Mouse (Mus musculus): ENCODE measurements around the gene 0610040J01Rik. TPM values are rescaled to one million over a fixed set of nuclear protein-coding genes. Genes with fewer than 3 reads are reported as not detected.

Gene 0610040J01Rik
- 1.2 and 7.1 TPM in 2 replicates for polyA plus RNA-seq (2016; fragmentation: Nextera tagmentation; extraction: Ambion mirVana)

DNA sequence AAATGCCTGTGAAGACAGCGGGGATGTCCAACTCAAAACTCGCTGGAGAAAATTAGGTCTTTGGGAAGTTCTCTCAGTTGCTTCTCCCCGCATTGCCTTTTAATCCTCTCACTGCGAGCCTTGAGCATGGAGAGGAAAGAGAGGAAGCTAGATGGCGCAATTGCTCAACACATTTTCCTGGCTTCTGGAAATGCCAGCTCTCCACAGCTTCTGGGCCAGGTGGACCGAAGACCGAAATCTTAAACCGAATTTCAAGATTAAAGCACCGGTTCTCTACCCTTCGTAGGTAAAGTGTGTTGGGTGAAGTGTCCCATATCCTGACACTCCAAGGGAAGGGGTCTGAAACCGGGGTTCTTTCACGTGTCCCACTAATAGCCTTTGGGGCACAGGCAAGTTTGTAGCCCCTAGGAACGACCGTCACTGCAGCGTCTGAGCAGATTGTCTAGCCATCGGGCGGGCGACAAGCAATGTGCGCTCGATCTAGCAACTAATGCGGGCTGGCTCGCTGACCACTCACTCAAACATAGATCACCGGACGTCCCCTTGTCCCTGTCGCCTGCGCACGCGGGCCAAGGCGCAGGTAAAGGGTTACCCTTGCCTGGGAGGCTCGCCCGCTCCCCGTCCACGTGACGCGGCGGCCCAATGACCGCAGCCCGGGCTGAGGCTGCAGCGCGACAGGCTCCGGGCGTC, at the start of gene 0610040J01Rik:
Gene 0610040J01Rik, plus strand, starts transcription at position 545 of the 690 bp plus-strand sequence.
- peak within 1 kb of the TSS; percentile 73 for H3K27ac ChIP-seq
- peaks cover 6% of the 10 kb centered on the region; the same call in 1 of the 2 replicates for H3K4me1 ChIP-seq
- no peaks in the 10 kb centered on the region for H3K36me3 ChIP-seq
- H3K4me3 ChIP-seq, result peak within 1 kb of the TSS; percentile 64
- peaks cover 28% of the 10 kb centered on the region for H3K27me3 ChIP-seq (ENCODE audit: insufficient read depth, poor library complexity, severe bottlenecking)
- H3K9me3 ChIP-seq, result no peaks in the 10 kb centered on the region
- 4% methylated on average over 42 of the region's 42 CpGs for WGBS
- DNase-seq (ENCODE audit: low spot score), result peak; percentile 84

DNA sequence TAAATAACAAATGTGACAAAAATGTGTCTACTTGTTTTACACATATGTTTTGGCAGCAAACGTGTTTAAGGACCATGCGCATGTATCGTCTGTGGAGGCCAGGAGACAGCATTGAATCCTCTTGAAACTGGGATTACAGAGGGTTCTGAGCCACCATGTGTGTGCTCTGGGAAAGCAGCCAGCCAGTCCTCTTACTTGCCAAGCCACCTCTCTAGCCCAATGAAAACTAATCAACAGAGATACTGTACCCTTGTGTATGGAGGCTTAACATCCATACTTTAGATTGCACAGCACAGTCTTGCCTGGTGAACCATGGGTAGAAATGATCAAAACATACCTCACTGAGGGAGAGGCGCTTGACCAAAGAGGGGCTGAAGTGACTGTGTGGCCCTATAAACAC, 46.3 kb upstream of the 0610040J01Rik start:
- Histone ChIP-seq H3K27ac (no peak overlapping the region), H3K9me3 (no peaks in the 10 kb centered on the region), H3K27me3 (ENCODE audit: insufficient read depth, poor library complexity, severe bottlenecking) (no peaks in the 10 kb centered on the region), H3K4me1 (no peaks in the 10 kb centered on the region), H3K36me3 (no peaks in the 10 kb centered on the region), H3K4me3 (no peak overlapping the region)
- WGBS, result 84% methylated on average over 4 of the region's 4 CpGs
- DNase-seq (ENCODE audit: low spot score), result no peak

- Histone ChIP-seq H3K4me3 (no peak overlapping the region), H3K4me1 (no peaks in the 10 kb centered on the region), H3K36me3 (no peaks in the 10 kb centered on the region), H3K27ac (no peak overlapping the region), H3K27me3 (ENCODE audit: insufficient read depth, poor library complexity, severe bottlenecking) (no peaks in the 10 kb centered on the region), H3K9me3 (no peaks in the 10 kb centered on the region)
- WGBS, result 42% methylated on average over 6 of the region's 6 CpGs
- no peak for DNase-seq (ENCODE audit: low spot score)
Measured at GRCm38 (mm10) chr5:63766715-63767114, 45.4 kb upstream of the 0610040J01Rik start.

DNA sequence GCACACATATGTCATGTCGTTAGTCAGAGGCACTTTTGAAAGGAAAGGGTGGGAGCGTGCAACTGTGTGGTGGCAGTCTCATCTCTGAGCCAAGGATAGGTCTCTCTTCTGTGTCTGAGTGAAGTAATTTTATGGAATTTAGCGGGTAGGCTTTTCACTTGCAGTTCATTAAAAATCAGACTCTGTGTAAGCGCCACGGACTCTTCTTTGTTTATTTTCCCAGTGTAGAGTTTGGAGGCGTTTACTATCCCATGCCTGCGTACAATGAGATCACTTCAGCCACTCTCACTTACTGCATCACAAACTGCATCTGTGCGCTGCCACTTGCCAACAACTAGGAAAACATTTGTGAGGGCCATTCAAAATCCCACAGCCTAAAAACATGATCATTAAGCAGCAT, 44.7 kb upstream of the 0610040J01Rik start:
- H3K36me3 ChIP-seq, result no peaks in the 10 kb centered on the region
- no peaks in the 10 kb centered on the region for H3K9me3 ChIP-seq
- no peaks in the 10 kb centered on the region for H3K4me1 ChIP-seq
- 78% methylated on average over 8 of the region's 8 CpGs for WGBS
- no peak for DNase-seq (ENCODE audit: low spot score)
- H3K27ac ChIP-seq, result no peak overlapping the region
- no peaks in the 10 kb centered on the region for H3K27me3 ChIP-seq (ENCODE audit: insufficient read depth, poor library complexity, severe bottlenecking)
- H3K4me3 ChIP-seq, result no peak overlapping the region

DNA sequence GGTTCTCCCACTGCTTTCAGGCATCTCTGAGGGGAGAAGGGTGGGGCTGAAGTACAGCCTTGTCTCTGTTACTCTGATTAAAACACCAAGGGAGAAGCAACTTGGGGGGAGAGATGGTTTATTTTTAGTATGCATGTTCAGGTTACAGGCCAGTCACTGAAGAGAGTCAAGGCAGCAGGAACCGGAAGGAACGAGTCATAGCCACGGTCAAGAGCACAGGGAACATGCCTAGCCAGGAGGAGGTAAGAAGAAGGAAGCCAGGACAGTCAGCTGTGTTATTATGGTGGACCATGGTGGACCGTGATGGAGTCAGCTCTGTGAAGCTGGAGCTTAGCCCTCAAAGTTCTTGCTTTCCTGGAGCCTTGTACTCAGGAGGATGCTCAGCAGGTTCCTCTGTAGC, 43.9 kb upstream of the 0610040J01Rik start:
- H3K4me1 ChIP-seq, result no peaks in the 10 kb centered on the region
- 61% methylated on average over 4 of the region's 4 CpGs for WGBS
- no peaks in the 10 kb centered on the region for H3K36me3 ChIP-seq
- H3K27ac ChIP-seq, result no peak overlapping the region
- no peaks in the 10 kb centered on the region for H3K27me3 ChIP-seq (ENCODE audit: insufficient read depth, poor library complexity, severe bottlenecking)
- no peaks in the 10 kb centered on the region for H3K9me3 ChIP-seq
- no peak for DNase-seq (ENCODE audit: low spot score)
- no peak overlapping the region for H3K4me3 ChIP-seq

DNA sequence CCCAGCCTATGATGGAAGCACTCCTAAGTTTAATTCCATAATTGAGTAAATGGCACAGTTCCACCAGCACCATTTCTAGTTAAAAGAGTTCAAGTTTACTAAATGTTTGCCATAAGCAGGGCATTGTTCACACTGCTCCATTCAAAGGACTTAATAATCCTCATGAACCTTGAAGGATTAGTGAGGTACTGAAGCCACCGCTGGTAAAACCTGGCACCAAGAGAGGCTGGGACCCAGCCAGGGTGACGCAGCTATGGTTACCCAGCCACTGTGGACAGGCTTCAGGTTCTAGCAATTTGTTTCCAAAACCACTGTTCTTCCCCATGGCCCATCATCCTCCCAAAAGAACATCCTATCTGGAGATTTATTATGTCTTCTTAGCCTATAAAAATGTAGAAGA, 39.2 kb upstream of the 0610040J01Rik start:
- 79% methylated on average over 2 of the region's 2 CpGs for WGBS
- no peaks in the 10 kb centered on the region for H3K36me3 ChIP-seq
- H3K4me1 ChIP-seq, result no peaks in the 10 kb centered on the region
- no peaks in the 10 kb centered on the region for H3K27me3 ChIP-seq (ENCODE audit: insufficient read depth, poor library complexity, severe bottlenecking)
- no peak overlapping the region for H3K4me3 ChIP-seq
- DNase-seq (ENCODE audit: low spot score), result no peak
- no peaks in the 10 kb centered on the region for H3K9me3 ChIP-seq
- H3K27ac ChIP-seq, result no peak overlapping the region

GRCm38 (mm10) chr5:63773603-63774002, 38.6 kb upstream of the 0610040J01Rik start:
- no peak for DNase-seq (ENCODE audit: low spot score)
- 64% methylated on average over 1 of the region's 1 CpGs for WGBS

DNA sequence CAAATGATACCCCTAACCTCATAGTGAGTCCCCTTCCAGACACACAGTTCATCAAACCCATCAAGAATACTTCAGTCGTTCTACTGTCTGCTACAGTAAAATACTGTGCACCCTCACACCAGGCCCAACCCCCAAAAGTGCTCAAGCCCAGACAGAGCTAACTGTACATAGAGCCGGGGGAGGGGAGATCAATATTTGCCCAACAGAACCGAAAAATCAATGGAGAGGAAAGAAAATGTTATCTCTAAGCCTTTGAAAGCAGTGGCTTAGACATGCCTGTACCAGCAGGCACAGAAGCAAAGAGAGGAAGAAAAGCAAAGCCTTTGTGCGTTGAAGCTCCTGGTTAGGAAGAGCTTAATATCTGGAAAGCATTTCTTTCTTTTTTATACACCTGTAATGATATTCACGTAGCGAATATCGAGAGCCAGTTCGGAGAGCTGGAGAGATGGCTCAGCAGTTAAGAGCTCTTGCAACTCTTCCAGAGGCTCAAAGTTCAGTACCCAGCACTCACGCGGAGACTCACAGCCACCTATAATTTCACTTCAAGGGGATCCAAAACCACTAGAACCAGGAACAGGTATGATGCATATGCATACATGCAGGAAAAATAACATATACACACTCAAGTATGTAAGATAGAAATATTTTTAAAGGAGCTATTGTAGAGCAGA, 23.9 kb upstream of the 0610040J01Rik start:
- H3K4me1 ChIP-seq, result no peaks in the 10 kb centered on the region
- H3K9me3 ChIP-seq, result no peaks in the 10 kb centered on the region
- no peak overlapping the region for H3K4me3 ChIP-seq
- H3K36me3 ChIP-seq, result no peaks in the 10 kb centered on the region
- no peak for DNase-seq (ENCODE audit: low spot score)
- WGBS, result 83% methylated on average over 10 of the region's 10 CpGs
- no peaks in the 10 kb centered on the region for H3K27me3 ChIP-seq (ENCODE audit: insufficient read depth, poor library complexity, severe bottlenecking)
- H3K27ac ChIP-seq, result no peak overlapping the region

More at GRCm38 (mm10) chr5:63773603-63774002, 38.6 kb upstream of the 0610040J01Rik start:
- Histone ChIP-seq H3K27ac (no peak overlapping the region), H3K4me1 (no peaks in the 10 kb centered on the region), H3K27me3 (ENCODE audit: insufficient read depth, poor library complexity, severe bottlenecking) (no peaks in the 10 kb centered on the region), H3K4me3 (no peak overlapping the region), H3K36me3 (no peaks in the 10 kb centered on the region), H3K9me3 (no peaks in the 10 kb centered on the region)

GRCm38 (mm10) chr5:63812509-63812865, 324 bp downstream of the 0610040J01Rik start:
- under 1% methylated on average over 26 of the region's 26 CpGs for WGBS
- peak overlapping the region; percentile 73 for H3K27ac ChIP-seq
- peaks cover 6% of the 10 kb centered on the region; the same call in 1 of the 2 replicates for H3K4me1 ChIP-seq
- no peaks in the 10 kb centered on the region for H3K9me3 ChIP-seq
- H3K4me3 ChIP-seq, result peak overlapping the region; percentile 64
- peaks cover 28% of the 10 kb centered on the region for H3K27me3 ChIP-seq (ENCODE audit: insufficient read depth, poor library complexity, severe bottlenecking)
- DNase-seq (ENCODE audit: low spot score), result no peak
- H3K36me3 ChIP-seq, result no peaks in the 10 kb centered on the region

GRCm38 (mm10) chr5:63816643-63817042, 4.5 kb downstream of the 0610040J01Rik start:
- no peak overlapping the region for H3K4me3 ChIP-seq
- WGBS, result 91% methylated on average over 7 of the region's 7 CpGs
- no peaks in the 10 kb centered on the region for H3K9me3 ChIP-seq
- H3K27ac ChIP-seq, result no peak overlapping the region
- no peaks in the 10 kb centered on the region for H3K36me3 ChIP-seq
- H3K27me3 ChIP-seq (ENCODE audit: insufficient read depth, poor library complexity, severe bottlenecking), result peaks cover 28% of the 10 kb centered on the region
- H3K4me1 ChIP-seq, result peaks cover 6% of the 10 kb centered on the region; the same call in 1 of the 2 replicates
- no peak for DNase-seq (ENCODE audit: low spot score)

- Histone ChIP-seq H3K4me3 (no peak overlapping the region), H3K36me3 (no peaks in the 10 kb centered on the region), H3K9me3 (no peaks in the 10 kb centered on the region), H3K27me3 (ENCODE audit: insufficient read depth, poor library complexity, severe bottlenecking) (peaks cover 25% of the 10 kb centered on the region), H3K4me1 (peaks cover 9% of the 10 kb centered on the region; the same call in 1 of the 2 replicates), H3K27ac (no peak overlapping the region)
- WGBS, result 62% methylated on average over 5 of the region's 5 CpGs
- no peak for DNase-seq (ENCODE audit: low spot score)
Measured at GRCm38 (mm10) chr5:63817270-63817669, 5.1 kb downstream of the 0610040J01Rik start.

DNA sequence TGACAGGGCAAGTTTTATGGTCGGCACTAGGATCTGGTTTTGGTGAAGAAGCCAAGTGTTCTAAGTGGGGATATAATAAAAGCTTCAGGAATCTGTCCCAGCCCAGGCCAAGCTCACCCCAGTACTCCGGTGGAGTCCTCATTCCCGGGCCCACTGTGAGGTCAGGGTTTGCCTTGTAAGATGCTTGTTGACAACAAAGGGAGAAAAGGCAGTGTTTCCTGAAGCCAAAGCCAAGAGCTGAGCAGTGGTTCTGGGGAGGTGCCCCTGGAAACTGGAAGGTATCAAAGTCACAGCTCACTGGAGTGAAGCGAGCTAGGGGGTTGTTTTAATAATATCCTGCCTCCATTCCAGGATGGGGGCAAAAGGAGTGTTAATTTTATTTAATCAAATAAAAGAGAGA, 6.8 kb downstream of the 0610040J01Rik start:
- H3K4me3 ChIP-seq, result no peak overlapping the region
- peaks cover 8% of the 10 kb centered on the region for H3K27me3 ChIP-seq (ENCODE audit: insufficient read depth, poor library complexity, severe bottlenecking)
- no peak overlapping the region for H3K27ac ChIP-seq
- H3K36me3 ChIP-seq, result no peaks in the 10 kb centered on the region
- WGBS, result 64% methylated on average over 4 of the region's 4 CpGs
- H3K9me3 ChIP-seq, result no peaks in the 10 kb centered on the region
- H3K4me1 ChIP-seq, result peaks cover 7% of the 10 kb centered on the region; the same call in 1 of the 2 replicates
- no peak for DNase-seq (ENCODE audit: low spot score)

DNA sequence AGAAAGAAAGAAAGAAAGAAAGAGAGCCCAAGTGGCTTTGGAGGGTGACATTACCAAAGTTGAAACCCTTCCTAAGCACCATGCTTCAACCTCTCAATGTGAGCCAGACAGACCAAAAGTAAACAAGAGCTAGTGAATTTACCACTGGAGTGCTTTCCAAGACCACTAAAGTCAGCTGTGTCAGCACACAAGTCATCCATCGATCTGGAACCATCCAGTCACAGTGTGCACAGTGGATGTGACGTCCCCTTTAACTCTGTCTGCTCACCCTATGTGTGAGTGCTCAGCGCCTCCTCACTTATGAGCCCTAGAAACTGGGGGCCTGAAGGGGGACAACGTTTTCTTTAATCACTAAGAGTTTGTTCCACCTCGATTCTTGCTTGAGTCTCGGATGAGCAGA, 7.4 kb downstream of the 0610040J01Rik start:
- Histone ChIP-seq H3K27me3 (ENCODE audit: insufficient read depth, poor library complexity, severe bottlenecking) (peaks cover 2% of the 10 kb centered on the region; the same call in 1 of the 2 replicates), H3K9me3 (no peaks in the 10 kb centered on the region), H3K36me3 (no peaks in the 10 kb centered on the region), H3K27ac (no peak overlapping the region), H3K4me1 (peaks cover 7% of the 10 kb centered on the region; the same call in 1 of the 2 replicates), H3K4me3 (no peak overlapping the region)
- 76% methylated on average over 6 of the region's 6 CpGs for WGBS
- no peak for DNase-seq (ENCODE audit: low spot score)

Data from heart, embryonic 10.5 days (tissue).